ENCODE assay signal across 19 mouse cellular contexts in the genomic region with DNA sequence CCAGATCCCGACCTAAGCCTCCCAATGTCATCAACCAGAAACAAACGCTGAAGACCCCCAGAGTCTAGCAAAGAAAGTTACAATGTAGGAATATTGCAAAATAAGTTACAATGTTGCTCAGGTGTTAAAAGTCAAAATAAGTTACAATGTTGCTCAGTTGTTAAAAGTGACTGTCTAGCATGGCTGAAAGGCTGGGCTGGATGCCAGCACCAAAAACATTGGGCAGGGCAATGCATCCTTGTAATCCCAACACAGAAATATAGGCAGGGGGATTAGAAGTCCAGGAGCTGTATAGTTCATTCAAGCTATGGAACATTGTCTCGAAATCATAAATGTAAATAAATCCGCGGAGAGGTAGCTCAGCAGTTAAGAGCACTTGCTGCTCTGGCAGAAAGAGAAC.
"Had no signal": no experiment of that assay in that cellular context is flagged by ENCODE, and none has a peak within 500 bp of the region (broad histone marks: within the 10 kb centered on the region; RNA-seq: fewer than 3 reads in every experiment).

No protein-coding gene starts in this region.

- H3K4me2 ChIP-seq: liver, embryonic 12.5 days; midbrain, embryonic 12.5 days; neural tube, embryonic 13.5 days; neural tube, embryonic 15.5 days had no signal

- H3K4me3 ChIP-seq: liver, embryonic 12.5 days; midbrain, embryonic 10.5 days; midbrain, embryonic 12.5 days; myocyte; neural tube, embryonic 13.5 days; neural tube, embryonic 15.5 days had no signal

- H3K27me3 ChIP-seq: liver, embryonic 12.5 days; midbrain, embryonic 12.5 days; neural tube, embryonic 13.5 days; neural tube, embryonic 15.5 days had no signal

- DNase-seq: lung, adult 2 months; lung, postnatal 4 days; midbrain, embryonic 14.5 days; retina, postnatal 1 day; right cerebral cortex, adult 18-20 months; right cerebral cortex, postnatal 25 days; right cerebral cortex, postnatal 4 days; spleen, adult 18-20 months; thymus, adult 18-20 months; thymus, postnatal 14 days; thymus, postnatal 36 days had no signal

- H3K27ac ChIP-seq: liver, embryonic 12.5 days; liver, embryonic 14.5 days; midbrain, embryonic 10.5 days; midbrain, embryonic 12.5 days; neural tube, embryonic 13.5 days; neural tube, embryonic 15.5 days had no signal

- H3K9ac ChIP-seq: liver, embryonic 12.5 days; liver, embryonic 14.5 days; midbrain, embryonic 12.5 days; neural tube, embryonic 13.5 days; neural tube, embryonic 15.5 days had no signal

- H3K4me1 ChIP-seq: liver, embryonic 12.5 days; midbrain, embryonic 12.5 days had no signal

- H3K9me3 ChIP-seq: liver, embryonic 12.5 days; midbrain, embryonic 10.5 days; midbrain, embryonic 12.5 days; neural tube, embryonic 13.5 days; neural tube, embryonic 15.5 days had no signal

- ATAC-seq: liver, embryonic 12.5 days; midbrain, embryonic 16.5 days had no signal
